Mouse (Mus musculus): Measurements from ENCODE around the gene Glul.

- no peak for TF ChIP-seq CTCF (IDR thresholded peaks at IDR 0.05; ENCODE audit: extremely low read depth, insufficient read depth, low read length)
- TF ChIP-seq POLR2A (IDR thresholded peaks at IDR 0.05; ENCODE audit: extremely low read depth, insufficient read depth, low read length): no peak
Observed at GRCm38 (mm10) chr1:153891442-153891841, 8.3 kb upstream of the Glul start, which contains the start of gene Teddm1a.
